Mouse (Mus musculus): ENCODE data around the gene Dcst2. TPM values are rescaled to one million over a fixed set of nuclear protein-coding genes. Genes with fewer than 3 reads are reported as not detected.

Gene Dcst2
- polyA plus RNA-seq, 1 experiment from 2014 or later = not detected

GRCm38 (mm10) chr3:89394894-89395256 is 33.1 kb downstream of the Dcst2 start:
- 0% methylated on average over 11 of the region's 12 CpGs for WGBS (ENCODE audit: missing documents)
- Histone ChIP-seq H3K27ac (peak overlapping the region; percentile 96), H3K79me2 (ENCODE audit: inconsistent target) (peaks cover 32% of the 10 kb centered on the region), H3K36me3 (ENCODE audit: inconsistent target) (no peaks in the 10 kb centered on the region; the same call in 1 of the 2 replicates), H3K4me3 (ENCODE audit: inconsistent target) (peak overlapping the region; percentile 85)

GRCm38 (mm10) chr3:89395419-89395805 is 33.6 kb downstream of the Dcst2 start:
- peak overlapping the region; percentile 85 for H3K4me3 ChIP-seq (ENCODE audit: inconsistent target)
- no peaks in the 10 kb centered on the region; the same call in 1 of the 2 replicates for H3K36me3 ChIP-seq (ENCODE audit: inconsistent target)
- 9% methylated on average over 10 of the region's 10 CpGs for WGBS (ENCODE audit: missing documents)
- peaks cover 27% of the 10 kb centered on the region for H3K79me2 ChIP-seq (ENCODE audit: inconsistent target)
- peak overlapping the region; percentile 96 for H3K27ac ChIP-seq

GRCm38 (mm10) chr3:89395806-89396653 is 34.3 kb downstream of the Dcst2 start:
- peak overlapping the region; percentile 85 for H3K4me3 ChIP-seq (ENCODE audit: inconsistent target)
- H3K27ac ChIP-seq = no peak overlapping the region
- 4% methylated on average over 37 of the region's 44 CpGs for WGBS (ENCODE audit: missing documents)
- H3K79me2 ChIP-seq (ENCODE audit: inconsistent target) = peaks cover 20% of the 10 kb centered on the region
- H3K36me3 ChIP-seq (ENCODE audit: inconsistent target) = no peaks in the 10 kb centered on the region; the same call in 1 of the 2 replicates

GRCm38 (mm10) chr3:89396654-89397005 is 34.9 kb downstream of the Dcst2 start:
- Histone ChIP-seq H3K36me3 (ENCODE audit: inconsistent target) (peaks cover 6% of the 10 kb centered on the region), H3K4me3 (ENCODE audit: inconsistent target) (peak overlapping the region; percentile 85), H3K79me2 (ENCODE audit: inconsistent target) (peaks cover 14% of the 10 kb centered on the region), H3K27ac (no peak overlapping the region)
- 5% methylated on average over 4 of the region's 4 CpGs for WGBS (ENCODE audit: missing documents)

- no peaks in the 10 kb centered on the region; the same call in 1 of the 2 replicates for H3K79me2 ChIP-seq (ENCODE audit: inconsistent target)
- peaks cover 49% of the 10 kb centered on the region for H3K36me3 ChIP-seq (ENCODE audit: inconsistent target)
- WGBS (ENCODE audit: missing documents) = 95% methylated on average over 6 of the region's 7 CpGs
- no peak overlapping the region for H3K27ac ChIP-seq
- no peak overlapping the region for H3K4me3 ChIP-seq (ENCODE audit: inconsistent target)
Measured at GRCm38 (mm10) chr3:89401329-89401728, 39.6 kb downstream of the Dcst2 start.

- H3K27ac ChIP-seq = no peak within 1 kb of the TSS
- peaks cover 59% of the 10 kb centered on the region for H3K36me3 ChIP-seq (ENCODE audit: inconsistent target)
- H3K4me3 ChIP-seq (ENCODE audit: inconsistent target) = no peak within 1 kb of the TSS
Measured at GRCm38 (mm10) chr3:89402693-89403092, 40.9 kb downstream of the Dcst2 start, which contains the start of gene Lenep. TSS of gene Lenep (minus strand) at chr3:89402793.

GRCm38 (mm10) chr3:89406887-89407286 is 45.1 kb downstream of the Dcst2 start:
- H3K79me2 ChIP-seq (ENCODE audit: inconsistent target) = peaks cover 10% of the 10 kb centered on the region; the same call in 1 of the 2 replicates
- H3K27ac ChIP-seq = no peak overlapping the region
- WGBS (ENCODE audit: missing documents) = 92% methylated on average over 6 of the region's 6 CpGs
- no peak overlapping the region for H3K4me3 ChIP-seq (ENCODE audit: inconsistent target)
- peaks cover 65% of the 10 kb centered on the region for H3K36me3 ChIP-seq (ENCODE audit: inconsistent target)

More at GRCm38 (mm10) chr3:89402693-89403092, 40.9 kb downstream of the Dcst2 start, which contains the start of gene Lenep:
- 85% methylated on average over 5 of the region's 5 CpGs for WGBS (ENCODE audit: missing documents)
- H3K79me2 ChIP-seq (ENCODE audit: inconsistent target) = no peaks in the 10 kb centered on the region; the same call in 1 of the 2 replicates

GRCm38 (mm10) chr3:89408448-89408847 is 46.7 kb downstream of the Dcst2 start:
- no peak overlapping the region for H3K27ac ChIP-seq
- WGBS (ENCODE audit: missing documents) = 93% methylated on average over 16 of the region's 16 CpGs
- peaks cover 10% of the 10 kb centered on the region; the same call in 1 of the 2 replicates for H3K79me2 ChIP-seq (ENCODE audit: inconsistent target)
- H3K4me3 ChIP-seq (ENCODE audit: inconsistent target) = no peak overlapping the region
- H3K36me3 ChIP-seq (ENCODE audit: inconsistent target) = peaks cover 49% of the 10 kb centered on the region

- Histone ChIP-seq H3K4me3 (ENCODE audit: inconsistent target) (no peak overlapping the region), H3K36me3 (ENCODE audit: inconsistent target) (peaks cover 37% of the 10 kb centered on the region), H3K27ac (no peak overlapping the region), H3K79me2 (ENCODE audit: inconsistent target) (peaks cover 10% of the 10 kb centered on the region; the same call in 1 of the 2 replicates)
- 100% methylated on average over 3 of the region's 3 CpGs for WGBS (ENCODE audit: missing documents)
Measured at GRCm38 (mm10) chr3:89409701-89410100, 47.9 kb downstream of the Dcst2 start.

- H3K4me3 ChIP-seq (ENCODE audit: inconsistent target) = peak overlapping the region; percentile 96
- WGBS (ENCODE audit: missing documents) = 82% methylated on average over 10 of the region's 10 CpGs
- H3K36me3 ChIP-seq (ENCODE audit: inconsistent target) = peaks cover 25% of the 10 kb centered on the region
- H3K79me2 ChIP-seq (ENCODE audit: inconsistent target) = peaks cover 14% of the 10 kb centered on the region
- H3K27ac ChIP-seq = peak overlapping the region; percentile 60; the same call in 1 of the 2 replicates
Measured at GRCm38 (mm10) chr3:89410864-89411263, 49.1 kb downstream of the Dcst2 start.

GRCm38 (mm10) chr3:89411490-89412393 is 50.0 kb downstream of the Dcst2 start, which contains the start of gene Flad1:
TSS of gene Flad1 (minus strand) at chr3:89411870.
- H3K27ac ChIP-seq = peak within 1 kb of the TSS; percentile 60
- H3K4me3 ChIP-seq (ENCODE audit: inconsistent target) = peak within 1 kb of the TSS; percentile 96
- H3K79me2 ChIP-seq (ENCODE audit: inconsistent target) = peaks cover 23% of the 10 kb centered on the region
- 2% methylated on average over 28 of the region's 28 CpGs for WGBS (ENCODE audit: missing documents)
- H3K36me3 ChIP-seq (ENCODE audit: inconsistent target) = peaks cover 23% of the 10 kb centered on the region

GRCm38 (mm10) chr3:89416158-89416557 is 54.4 kb downstream of the Dcst2 start:
- no peak overlapping the region for H3K4me3 ChIP-seq (ENCODE audit: inconsistent target)
- H3K27ac ChIP-seq = no peak overlapping the region
- no peaks in the 10 kb centered on the region for H3K36me3 ChIP-seq (ENCODE audit: inconsistent target)
- WGBS (ENCODE audit: missing documents) = 95% methylated on average over 8 of the region's 8 CpGs
- peaks cover 53% of the 10 kb centered on the region for H3K79me2 ChIP-seq (ENCODE audit: inconsistent target)

GRCm38 (mm10) chr3:89417131-89417530 is 55.4 kb downstream of the Dcst2 start:
- peak overlapping the region; percentile 93 for H3K4me3 ChIP-seq (ENCODE audit: inconsistent target)

GRCm38 (mm10) chr3:89417840-89418169 is 56.0 kb downstream of the Dcst2 start:
- Histone ChIP-seq H3K4me3 (ENCODE audit: inconsistent target) (peak overlapping the region; percentile 93), H3K36me3 (ENCODE audit: inconsistent target) (no peaks in the 10 kb centered on the region), H3K27ac (peak overlapping the region; percentile 96), H3K79me2 (ENCODE audit: inconsistent target) (peaks cover 60% of the 10 kb centered on the region)
- WGBS (ENCODE audit: missing documents) = under 1% methylated on average over 20 of the region's 20 CpGs

More at GRCm38 (mm10) chr3:89417131-89417530, 55.4 kb downstream of the Dcst2 start:
- Histone ChIP-seq H3K36me3 (ENCODE audit: inconsistent target) (no peaks in the 10 kb centered on the region), H3K79me2 (ENCODE audit: inconsistent target) (peaks cover 59% of the 10 kb centered on the region), H3K27ac (peak overlapping the region; percentile 96)
- WGBS (ENCODE audit: missing documents) = 34% methylated on average over 2 of the region's 2 CpGs

Measured in macrophage (primary cell).